Mouse (Mus musculus): ENCODE data around the gene Ube2n.

DNA sequence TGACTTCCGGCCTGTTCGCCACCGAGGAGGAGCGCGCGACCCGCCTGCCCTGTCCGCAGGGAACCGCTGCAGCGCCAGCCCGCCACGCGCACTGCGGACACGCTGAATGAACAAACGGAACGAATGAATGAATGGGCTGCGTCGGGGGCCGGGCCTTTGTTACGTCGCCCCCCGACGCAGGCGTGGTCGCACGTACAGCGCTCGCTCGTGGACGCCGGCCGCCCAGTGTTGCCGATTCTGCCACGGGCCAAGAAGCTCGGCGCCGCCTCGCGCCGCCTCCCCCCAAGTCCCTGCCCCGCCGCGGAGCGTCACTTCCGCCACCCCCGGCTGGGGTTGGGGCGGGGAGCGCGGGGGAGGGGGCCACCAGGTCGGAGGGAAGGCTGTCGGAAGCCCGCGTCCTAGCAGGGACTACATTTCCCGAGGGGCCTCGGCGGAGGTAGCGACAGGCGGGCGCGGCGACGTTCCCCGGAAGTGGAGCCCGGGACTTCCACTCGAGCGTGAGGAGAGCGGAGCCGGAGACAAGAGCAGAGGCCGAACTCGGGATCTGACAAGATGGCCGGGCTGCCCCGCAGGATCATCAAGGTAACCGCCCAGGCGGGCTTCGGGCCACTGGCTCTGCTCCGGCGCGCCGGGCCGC lies at the start of gene Ube2n:
- TF ChIP-seq CTCF (conservative IDR thresholded peaks at IDR 0.05; ENCODE audit: low read length) (no peak), NANOG (IDR thresholded peaks at IDR 0.05; ENCODE audit: borderline replicate concordance, low read length) (no peak), POU5F1 (IDR thresholded peaks at IDR 0.05; ENCODE audit: borderline replicate concordance, low read length) (no peak)

Data from E14TG2a.4 (cell line).